Mouse (Mus musculus) heart, postnatal 4 days (tissue): ENCODE measurements around the gene Ms4a5. TPM values are rescaled to one million over a fixed set of nuclear protein-coding genes. Genes with fewer than 3 reads are reported as not detected.
"Not testable (repeated sequence)": the region's sequence is repeated elsewhere in the genome, so short reads cannot be mapped to it uniquely, and the experiment has no call there.

Source experiments
- DNase-seq: peaks from one replicate; pipeline ENCODE4 v3.0.0; 2021
- total RNA-seq, 2 experiments: library from RNA; stranded (reverse); gene quantifications; 2 replicates each; pipeline ENCODE4 v1.2.3; 2021

The Ms4a5 gene
- not detected for total RNA-seq

GRCm38 (mm10) chr19:11283773-11284172 lies at the start of gene Ms4a5:
TSS of gene Ms4a5 (minus strand) at chr19:11283873.
- DNase-seq = no peak

- no peak for DNase-seq
Observed at GRCm38 (mm10) chr19:11321123-11321522, 37.5 kb upstream of the Ms4a5 start.

- no peak for DNase-seq
Observed at GRCm38 (mm10) chr19:11316786-11317185, 33.1 kb upstream of the Ms4a5 start.

- DNase-seq = no peak
Observed at GRCm38 (mm10) chr19:11314354-11314753, 30.7 kb upstream of the Ms4a5 start, which contains the start of gene Ms4a14. TSS of gene Ms4a14 (minus strand) at chr19:11314454.

GRCm38 (mm10) chr19:11308888-11309287 lies 25.2 kb upstream of the Ms4a5 start:
- no peak for DNase-seq

GRCm38 (mm10) chr19:11299529-11299928 lies 15.9 kb upstream of the Ms4a5 start:
- not testable (repeated sequence) for DNase-seq

- DNase-seq = no peak
Observed at GRCm38 (mm10) chr19:11298939-11299338, 15.3 kb upstream of the Ms4a5 start.

GRCm38 (mm10) chr19:11293616-11294015 lies 9.9 kb upstream of the Ms4a5 start:
- DNase-seq = not testable (repeated sequence)

- DNase-seq = no peak
Observed at GRCm38 (mm10) chr19:11292990-11293389, 9.3 kb upstream of the Ms4a5 start.

GRCm38 (mm10) chr19:11280223-11280622 lies 3.5 kb downstream of the Ms4a5 start:
- no peak for DNase-seq

- no peak for DNase-seq
Observed at GRCm38 (mm10) chr19:11276431-11276830, 7.2 kb downstream of the Ms4a5 start.

- no peak for DNase-seq
Observed at GRCm38 (mm10) chr19:11266956-11267355, 16.7 kb downstream of the Ms4a5 start.

GRCm38 (mm10) chr19:11266052-11266845 lies 17.4 kb downstream of the Ms4a5 start, which contains the start of gene Ms4a1:
TSS of gene Ms4a1 (minus strand) at chr19:11266241.
- no peak for DNase-seq

- DNase-seq = no peak
Observed at GRCm38 (mm10) chr19:11264602-11265185, 19.0 kb downstream of the Ms4a5 start.

GRCm38 (mm10) chr19:11263549-11263948 lies 20.1 kb downstream of the Ms4a5 start:
- DNase-seq = no peak

- DNase-seq = not testable (repeated sequence)
Observed at GRCm38 (mm10) chr19:11262932-11263331, 20.7 kb downstream of the Ms4a5 start.

GRCm38 (mm10) chr19:11261522-11261921 lies 22.2 kb downstream of the Ms4a5 start:
- DNase-seq = no peak

GRCm38 (mm10) chr19:11244230-11244629 lies 39.4 kb downstream of the Ms4a5 start:
- DNase-seq = peak; percentile 8

- DNase-seq = no peak
Observed at GRCm38 (mm10) chr19:11242560-11242959, 41.1 kb downstream of the Ms4a5 start.

GRCm38 (mm10) chr19:11235820-11236219 lies 47.9 kb downstream of the Ms4a5 start:
- no peak for DNase-seq

GRCm38 (mm10) chr19:11234921-11235735 lies 48.5 kb downstream of the Ms4a5 start:
- no peak for DNase-seq

GRCm38 (mm10) chr19:11234244-11234643 lies 49.4 kb downstream of the Ms4a5 start:
- no peak for DNase-seq

GRCm38 (mm10) chr19:11232348-11232747 lies 51.3 kb downstream of the Ms4a5 start, which contains the start of gene Ms4a12:
TSS of gene Ms4a12 (minus strand) at chr19:11232448.
- no peak for DNase-seq
